Mouse (Mus musculus) C2C12 (cell line): ENCODE measurements around the gene Prr14l. TPM values are rescaled to one million over a fixed set of nuclear protein-coding genes. Genes with fewer than 3 reads are reported as not detected.

Source experiments
- H3K27me3 ChIP-seq: one replicate; pipeline ENCODE4 v1.6.1; 2011; ENCODE audit not compliant: control insufficient read depth, insufficient read depth, insufficient read length
- H3K36me3 ChIP-seq: one replicate; pipeline ENCODE4 v1.6.1; 2011; ENCODE audit not compliant: control insufficient read depth, insufficient read depth
- H3K4me3 ChIP-seq: one replicate; pipeline ENCODE4 v1.5.1; 2011; ENCODE audit warnings: mild to moderate bottlenecking, control low read depth; ENCODE audit not compliant: poor library complexity, insufficient read depth, severe bottlenecking
- H3K79me2 ChIP-seq: one replicate; pipeline ENCODE4 v1.6.1; 2011; ENCODE audit not compliant: control insufficient read depth, insufficient read depth
- H3K79me3 ChIP-seq: one replicate; pipeline ENCODE4 v1.6.1; 2011; ENCODE audit warnings: low read depth, control low read depth
- H3ac ChIP-seq: one replicate; pipeline ENCODE3; 2011; ENCODE audit warnings: low read depth; ENCODE audit not compliant: control insufficient read depth, insufficient read length
- CEBPB ChIP-seq: IDR thresholded peaks from one replicate; pipeline ENCODE4 v1.6.1; 2011; ENCODE audit warnings: low read depth, mild to moderate bottlenecking, control low read depth, moderate library complexity
- CTCF ChIP-seq: IDR thresholded peaks from one replicate; pipeline ENCODE4 v1.5.1; 2011; ENCODE audit not compliant: control insufficient read depth, insufficient read depth, insufficient read length
- FOSL1 ChIP-seq: IDR thresholded peaks from one replicate; pipeline ENCODE4 v1.8.0; 2011; ENCODE audit warnings: mild to moderate bottlenecking, low read length; ENCODE audit not compliant: poor library complexity, insufficient read depth, severe bottlenecking
- MAX ChIP-seq: IDR thresholded peaks from one replicate; pipeline ENCODE4 v1.6.1; 2011; ENCODE audit warnings: mild to moderate bottlenecking, control low read depth
- MYOD1 ChIP-seq: IDR thresholded peaks from one replicate; pipeline ENCODE4 v1.6.1; 2011; ENCODE audit warnings: low read depth; ENCODE audit not compliant: control insufficient read depth, insufficient read length
- MYOG ChIP-seq: IDR thresholded peaks from one replicate; pipeline ENCODE4 v1.6.1; 2011; ENCODE audit not compliant: control insufficient read depth, insufficient read length; ENCODE audit errors: extremely low read depth
- USF1 ChIP-seq: IDR thresholded peaks from one replicate; pipeline ENCODE4 v1.6.1; 2011; ENCODE audit warnings: low read depth, mild to moderate bottlenecking, control low read depth, moderate library complexity
- polyA plus RNA-seq: library from polyadenylated mRNA; unstranded; fragments of >200 nt; fragmentation: generic; extraction: Trizol; gene quantifications from one replicate; pipeline ENCODE4 v1.2.1, GENCODE M21; 2012; ENCODE audit warnings: missing spikeins

The Prr14l gene
- polyA plus RNA-seq, 1 experiment, result 3.9 TPM

DNA sequence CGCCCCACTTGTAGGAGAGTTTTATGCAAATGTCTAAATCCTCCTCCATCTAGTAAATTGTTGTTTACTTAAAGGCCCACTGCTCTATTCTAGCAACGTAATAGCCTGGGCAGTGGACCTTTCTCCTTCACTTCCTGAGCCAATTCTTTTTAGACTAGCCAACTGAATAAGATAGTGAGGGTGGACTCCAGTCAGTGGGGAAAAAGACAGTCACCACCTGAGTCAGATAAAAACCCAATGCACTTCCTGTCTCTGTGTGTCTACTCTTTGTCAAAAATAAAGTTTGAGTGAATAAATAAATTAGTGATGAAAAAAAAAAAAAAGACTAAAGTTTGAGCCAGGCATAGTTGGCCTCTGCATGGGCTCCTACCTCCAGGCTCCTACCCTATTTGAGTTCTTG lies 94.4 kb downstream of the Prr14l start:
- Histone ChIP-seq H3ac (no peak overlapping the region), H3K27me3 (no peaks in the 10 kb centered on the region), H3K36me3 (no peaks in the 10 kb centered on the region), H3K79me3 (no peaks in the 10 kb centered on the region), H3K4me3 (no peak overlapping the region), H3K79me2 (no peaks in the 10 kb centered on the region)
- TF ChIP-seq MAX, result no peak
- no peak for TF ChIP-seq MYOD1
- TF ChIP-seq FOSL1, result no peak
- no peak for TF ChIP-seq USF1

DNA sequence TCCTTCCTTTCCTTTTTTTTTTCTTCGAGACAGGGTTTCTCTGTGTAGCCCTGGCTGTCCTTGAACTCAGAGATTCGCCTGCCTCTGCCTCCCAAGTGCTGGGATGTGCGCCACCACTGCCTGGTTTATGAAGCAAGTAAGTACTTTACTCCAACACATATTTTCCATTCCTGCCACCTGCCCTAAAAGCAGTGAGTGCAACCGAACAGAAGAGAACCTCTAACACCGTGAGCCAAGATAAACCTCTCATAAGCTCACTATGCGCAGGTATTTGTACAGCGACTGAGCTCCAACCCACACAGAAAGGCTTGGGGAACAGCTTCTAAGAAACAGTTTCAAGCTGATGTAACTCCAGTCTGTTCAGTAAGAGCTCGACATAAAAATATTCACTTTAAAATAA lies 97.9 kb downstream of the Prr14l start:
- no peak overlapping the region for H3ac ChIP-seq

DNA sequence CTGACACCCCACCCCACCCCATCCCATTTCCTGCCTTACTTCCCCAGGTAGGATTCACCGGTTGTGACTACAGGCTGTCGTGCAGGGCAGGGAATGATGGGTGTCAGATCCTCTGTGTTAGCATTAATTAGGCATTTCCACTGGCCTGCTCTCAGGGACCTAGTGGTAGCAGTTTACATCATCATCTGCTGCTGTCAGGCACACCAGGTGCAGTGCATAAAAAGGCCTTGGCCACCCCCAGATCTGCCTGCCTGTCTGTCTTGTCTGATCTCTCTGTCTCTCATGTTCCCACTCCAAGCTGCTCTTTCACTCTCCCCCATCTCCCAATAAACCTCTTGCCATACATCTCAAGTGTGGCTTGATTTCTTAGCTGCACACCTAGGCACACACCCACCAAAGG lies 102.3 kb downstream of the Prr14l start:
- TF ChIP-seq CEBPB (no peak), MYOG (no peak), MAX (no peak), MYOD1 (no peak), CTCF (no peak), FOSL1 (no peak), USF1 (no peak)

More for the DNA sequence above, 97.9 kb downstream of the Prr14l start:
- TF ChIP-seq CTCF, result no peak
- no peak for TF ChIP-seq MYOD1
- no peak for TF ChIP-seq MAX
- TF ChIP-seq CEBPB, result no peak
- no peak for TF ChIP-seq MYOG
- Histone ChIP-seq H3K27me3 (no peaks in the 10 kb centered on the region), H3K36me3 (no peaks in the 10 kb centered on the region), H3K4me3 (no peak overlapping the region), H3K79me2 (no peaks in the 10 kb centered on the region), H3K79me3 (no peaks in the 10 kb centered on the region)

DNA sequence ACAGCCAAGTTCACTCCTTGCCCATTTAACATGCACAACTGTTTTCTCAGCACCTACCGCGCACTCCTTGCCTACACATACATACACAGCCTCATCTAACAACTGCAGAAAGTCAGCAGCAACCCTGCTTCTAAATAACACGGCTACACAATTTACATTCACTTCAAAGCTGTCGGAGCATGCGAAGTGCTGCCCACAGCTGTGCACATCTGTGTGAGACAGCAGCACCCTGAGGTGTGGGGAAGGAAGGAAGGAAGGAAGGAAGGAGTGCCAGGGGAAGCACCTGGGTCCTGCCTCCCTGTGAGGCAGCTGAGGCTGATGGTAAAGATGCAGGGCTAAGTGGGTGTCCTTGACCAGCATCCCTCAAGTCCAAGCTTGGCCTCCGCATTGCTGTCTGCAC lies 105.1 kb downstream of the Prr14l start:
- Histone ChIP-seq H3K27me3 (no peaks in the 10 kb centered on the region), H3K4me3 (no peak overlapping the region), H3ac (no peak overlapping the region), H3K36me3 (no peaks in the 10 kb centered on the region), H3K79me2 (peaks cover 17% of the 10 kb centered on the region), H3K79me3 (peaks cover 10% of the 10 kb centered on the region)
- no peak for TF ChIP-seq CTCF
- TF ChIP-seq MAX, result no peak
- TF ChIP-seq FOSL1, result no peak
- no peak for TF ChIP-seq CEBPB
- TF ChIP-seq MYOG, result no peak
- no peak for TF ChIP-seq MYOD1
- no peak for TF ChIP-seq USF1

More for the DNA sequence above, 102.3 kb downstream of the Prr14l start:
- H3K27me3 ChIP-seq, result no peaks in the 10 kb centered on the region
- no peaks in the 10 kb centered on the region for H3K79me3 ChIP-seq
- H3K36me3 ChIP-seq, result no peaks in the 10 kb centered on the region
- no peak overlapping the region for H3ac ChIP-seq
- H3K79me2 ChIP-seq, result no peaks in the 10 kb centered on the region
- no peak overlapping the region for H3K4me3 ChIP-seq

DNA sequence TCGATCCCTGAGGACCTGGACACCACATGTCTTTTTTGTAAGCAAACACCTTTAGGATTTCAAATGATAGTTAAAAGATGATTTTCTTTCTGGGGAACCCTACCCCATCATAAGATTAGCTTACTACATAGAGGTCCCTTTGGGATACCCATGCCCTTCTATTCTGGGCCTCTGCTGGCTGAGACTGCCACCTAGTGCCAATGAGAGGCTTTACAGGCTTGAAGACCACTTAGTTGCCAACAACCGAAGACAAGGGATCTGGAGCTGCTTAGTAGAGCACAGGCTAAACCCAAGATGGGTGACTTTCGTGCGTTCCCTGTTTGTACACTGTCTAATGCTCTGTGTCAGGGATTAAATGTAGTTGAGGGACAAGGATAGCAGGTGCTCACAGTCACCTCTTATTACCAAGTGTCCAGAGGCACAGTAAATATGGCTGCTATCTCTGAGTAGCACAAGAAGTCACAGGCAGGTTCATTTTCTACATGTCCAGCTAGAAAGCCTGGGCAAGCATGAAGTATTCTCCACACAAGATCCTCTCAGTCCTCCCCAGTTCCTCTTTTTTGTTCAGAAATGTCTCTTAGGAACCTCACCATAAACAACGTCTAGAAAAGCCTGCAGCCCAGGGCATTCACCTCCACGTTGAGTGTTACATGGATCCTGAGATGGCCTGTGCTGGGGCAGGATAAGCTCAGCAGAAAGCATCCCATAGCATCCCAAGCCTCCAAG lies 106.2 kb downstream of the Prr14l start:
- TF ChIP-seq FOSL1 (no peak), CTCF (peak; percentile 42), MYOG (no peak)
- Histone ChIP-seq H3ac (no peak overlapping the region), H3K79me2 (peaks cover 28% of the 10 kb centered on the region), H3K36me3 (peaks cover 3% of the 10 kb centered on the region), H3K27me3 (no peaks in the 10 kb centered on the region), H3K79me3 (peaks cover 10% of the 10 kb centered on the region), H3K4me3 (no peak overlapping the region)
